Mouse (Mus musculus) frontal cortex, postnatal 10 days (tissue): ENCODE measurements around the gene Tmem266.

Experiments
- DNase-seq, 2 experiments: peaks; one replicate each; pipeline ENCODE4 v3.0.0; 2022; ENCODE audit warnings: low spot score in 2 of 2, mixed read lengths in 1 of 2

Gene Tmem266

DNA sequence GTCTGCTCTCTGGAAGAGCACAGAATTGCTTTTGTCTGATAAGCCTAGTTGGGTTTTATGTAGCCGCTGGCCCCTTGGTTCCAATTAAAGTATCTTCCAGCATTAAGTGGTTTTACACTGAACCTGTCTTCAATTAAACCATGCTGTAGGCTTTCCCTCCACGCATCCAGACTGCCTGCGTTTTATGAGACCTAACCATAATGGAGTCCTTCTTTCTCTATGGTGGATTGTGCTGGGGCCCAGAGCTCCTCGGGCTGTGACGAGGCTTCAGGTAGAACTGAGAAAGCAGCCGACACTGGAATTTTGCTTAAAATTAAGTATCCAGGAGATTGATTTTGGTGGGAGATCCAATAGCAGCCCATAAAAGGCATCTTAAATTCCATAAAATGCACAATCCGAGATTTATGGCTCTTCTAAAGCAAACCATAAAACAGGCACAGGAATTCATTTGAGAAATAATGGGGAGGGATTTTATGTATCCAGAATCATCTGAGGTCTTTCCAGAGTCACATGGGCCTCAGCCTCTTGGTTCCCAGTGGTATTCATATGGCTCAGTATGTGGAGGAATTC lies 72.4 kb downstream of the Tmem266 start:
- DNase-seq, result no peak

DNA sequence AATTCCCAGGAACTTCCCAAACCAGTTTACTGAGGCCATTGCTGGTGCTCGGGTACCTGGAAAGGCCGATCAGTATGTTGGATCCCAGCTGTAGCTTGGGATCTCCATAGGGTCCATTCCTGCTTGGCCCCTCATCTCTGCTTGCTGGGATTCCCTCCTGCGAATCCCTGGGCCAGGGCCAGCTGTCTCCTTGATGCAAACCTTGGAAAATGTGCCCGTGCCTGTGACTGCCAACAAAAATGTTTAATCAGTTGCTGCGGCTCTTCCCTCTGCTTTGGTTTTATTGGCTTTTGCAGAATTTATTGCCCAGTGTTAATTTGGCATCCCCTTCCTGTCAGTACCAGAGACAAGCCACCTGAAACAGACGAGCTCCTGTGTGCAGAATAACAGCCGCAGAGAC lies 75.6 kb downstream of the Tmem266 start:
- no peak for DNase-seq

DNA sequence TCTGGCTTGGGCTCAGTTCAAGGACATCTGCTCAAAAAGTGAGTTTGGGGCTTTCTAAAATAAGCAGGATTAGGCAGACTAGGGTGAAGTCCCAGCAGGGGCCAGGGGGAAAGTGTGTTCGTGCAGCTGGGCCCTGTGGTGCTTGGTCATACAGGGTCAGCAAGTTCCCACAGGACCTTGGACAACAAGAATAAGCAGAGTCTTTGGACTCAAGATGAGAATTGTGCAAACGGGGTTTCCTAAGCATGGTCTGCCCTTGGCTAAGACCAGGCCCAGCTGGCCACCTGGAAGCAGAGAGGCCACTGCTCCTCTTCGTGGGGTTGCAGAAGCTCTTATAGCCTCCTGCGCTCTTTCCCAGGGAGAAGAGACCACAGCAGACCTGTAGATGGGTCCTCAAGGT lies 77.5 kb downstream of the Tmem266 start:
- no peak for DNase-seq

DNA sequence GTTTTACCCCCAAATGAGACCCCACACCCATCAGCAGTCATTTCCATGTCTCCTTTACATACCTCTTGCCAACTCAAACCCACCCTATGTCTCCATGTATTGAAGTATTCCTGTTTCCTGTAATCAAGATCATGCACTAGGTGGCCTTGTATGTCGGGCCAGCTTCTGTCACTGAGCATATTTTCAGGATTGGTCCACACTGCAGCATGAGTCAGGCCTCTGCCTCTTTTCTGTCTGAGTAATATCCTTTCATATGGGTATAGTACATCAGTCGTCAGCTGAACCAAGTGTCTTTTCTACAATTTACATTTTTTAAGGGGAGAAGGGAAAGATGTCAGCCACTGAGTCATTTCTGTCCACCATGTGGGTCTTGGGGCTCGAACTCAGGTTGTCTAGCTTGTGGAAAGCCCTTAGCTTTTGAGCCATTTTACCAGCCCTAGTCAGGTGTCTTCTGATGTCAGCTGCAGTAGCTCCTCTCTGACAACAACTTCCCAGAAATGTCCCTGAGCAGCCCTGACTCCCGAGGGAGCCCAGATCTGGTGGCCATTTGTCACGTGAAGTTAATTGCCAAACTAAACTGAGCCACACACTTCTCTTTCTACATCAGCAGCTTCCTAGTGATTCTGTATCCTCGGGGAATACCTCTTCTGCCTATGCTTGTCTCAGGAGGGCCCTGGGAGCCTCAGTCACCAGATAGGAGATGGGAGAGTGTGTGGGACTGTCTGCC lies 78.4 kb downstream of the Tmem266 start:
- no peak for DNase-seq

DNA sequence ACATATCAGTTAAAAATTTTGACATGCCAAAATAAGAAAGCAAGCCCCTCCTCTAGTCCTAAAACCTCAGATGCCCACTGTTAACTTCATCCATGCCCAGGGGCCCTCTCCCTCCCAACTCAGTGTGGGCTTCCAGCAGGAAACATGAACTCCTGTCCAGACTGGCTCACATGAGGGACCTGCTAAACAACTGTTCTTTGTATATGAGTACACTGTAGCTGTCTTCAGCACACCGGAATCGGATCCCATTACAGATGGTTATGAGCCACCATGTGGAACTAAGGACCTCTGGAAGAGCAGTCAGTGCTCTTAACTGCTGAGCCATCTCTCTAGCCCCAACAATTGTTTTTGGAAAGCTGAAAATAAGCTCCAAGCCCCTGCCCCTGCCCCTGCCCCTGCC lies 80.1 kb downstream of the Tmem266 start:
- DNase-seq, result no peak

DNA sequence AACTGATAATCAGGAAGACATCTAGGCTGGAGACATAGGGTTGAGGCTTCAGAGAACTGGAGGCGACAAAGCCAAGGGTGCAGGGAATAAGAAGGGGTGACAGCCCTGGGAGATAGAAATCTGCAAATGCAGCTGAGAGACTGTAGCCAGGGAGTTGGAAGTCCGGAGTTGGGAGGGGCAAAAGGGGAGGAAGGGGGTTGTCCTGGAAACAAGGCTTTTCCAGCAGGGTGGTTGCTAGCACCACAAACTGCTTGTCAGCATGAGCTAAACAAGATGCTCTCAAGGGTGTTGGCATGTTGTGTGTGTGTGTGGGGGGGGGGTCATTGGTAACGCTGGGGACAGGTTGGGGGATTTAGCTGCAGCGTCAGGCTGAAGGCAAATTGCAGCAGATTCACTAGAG lies 82.1 kb downstream of the Tmem266 start:
- DNase-seq, result no peak

DNA sequence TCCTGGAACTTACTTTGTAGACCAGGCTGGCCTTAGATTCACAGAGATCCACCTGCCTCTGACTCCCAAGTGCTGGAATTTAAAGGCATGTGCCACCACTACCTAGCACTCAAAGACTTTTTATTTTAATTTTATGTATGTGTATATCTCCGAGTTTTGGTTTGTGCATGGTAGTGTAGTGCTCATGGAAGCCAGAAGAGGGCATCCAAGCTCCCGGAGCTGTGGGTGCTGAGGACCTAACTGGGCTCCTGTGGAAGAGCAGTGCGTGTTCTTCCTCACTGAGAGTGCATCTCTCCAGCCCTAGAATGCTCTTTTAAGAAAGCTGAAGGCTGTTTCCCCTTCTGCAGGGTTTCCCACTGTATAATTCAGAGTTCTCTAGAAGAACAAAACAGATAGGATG lies 83.1 kb downstream of the Tmem266 start:
- DNase-seq, result no peak

DNA sequence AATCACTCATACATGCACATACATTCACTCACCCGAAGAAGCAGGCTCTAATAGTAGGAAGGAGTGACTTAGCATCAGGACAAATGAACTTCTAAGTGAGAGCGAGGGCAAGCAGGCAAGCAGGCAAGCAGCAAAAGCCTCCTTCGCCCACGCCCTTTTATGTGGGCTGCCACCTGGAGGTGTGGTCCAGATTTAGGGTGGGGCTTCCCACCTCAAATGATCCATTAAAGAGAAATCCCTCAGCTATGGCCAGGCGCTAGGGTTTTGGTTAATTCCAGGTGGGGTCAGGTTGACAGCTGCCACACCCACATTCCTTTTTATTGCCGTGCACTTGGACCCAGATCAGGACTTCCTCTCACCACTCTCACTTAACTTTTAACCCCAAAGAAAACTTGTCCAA lies 83.7 kb downstream of the Tmem266 start:
- no peak for DNase-seq

DNA sequence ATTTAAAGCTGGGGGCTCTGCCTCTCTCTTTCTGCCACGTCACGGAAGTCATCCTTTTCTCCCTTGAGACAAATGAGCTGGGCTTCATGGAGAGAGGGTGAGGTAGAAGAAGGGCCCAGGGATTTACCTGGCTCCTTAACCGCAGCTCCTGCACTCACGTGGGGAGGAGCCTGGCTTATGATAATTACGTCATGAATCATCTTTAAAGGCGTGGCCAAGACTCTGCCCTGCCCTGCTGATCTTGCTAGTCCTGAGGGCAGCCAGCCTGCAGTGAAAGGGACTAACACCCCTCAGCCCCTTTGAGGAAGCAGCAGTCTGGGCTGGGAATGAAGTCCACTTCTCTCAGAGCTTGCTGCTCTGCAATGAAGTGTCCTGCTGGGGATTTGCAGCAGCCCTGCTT lies 84.4 kb downstream of the Tmem266 start:
- DNase-seq, result no peak

DNA sequence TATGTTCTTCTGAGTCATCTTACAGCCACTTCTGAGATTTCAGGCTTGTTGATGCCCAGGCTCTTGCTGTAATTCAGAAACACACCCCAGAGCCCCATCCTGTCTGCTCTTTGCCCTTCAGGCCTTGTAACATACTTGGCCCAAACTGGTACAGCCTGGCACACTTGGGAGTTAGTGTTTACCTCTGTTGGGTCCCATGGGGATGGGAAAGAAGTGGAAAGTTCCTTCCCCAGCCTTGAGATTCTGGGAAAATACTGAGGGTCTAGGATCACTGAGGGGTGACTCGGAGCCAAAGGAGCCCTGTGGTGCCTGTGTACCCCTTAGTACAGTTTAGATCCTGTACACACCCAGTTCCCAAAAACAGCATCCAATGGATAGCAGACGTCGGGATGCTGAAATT lies 95.1 kb downstream of the Tmem266 start:
- no peak for DNase-seq

DNA sequence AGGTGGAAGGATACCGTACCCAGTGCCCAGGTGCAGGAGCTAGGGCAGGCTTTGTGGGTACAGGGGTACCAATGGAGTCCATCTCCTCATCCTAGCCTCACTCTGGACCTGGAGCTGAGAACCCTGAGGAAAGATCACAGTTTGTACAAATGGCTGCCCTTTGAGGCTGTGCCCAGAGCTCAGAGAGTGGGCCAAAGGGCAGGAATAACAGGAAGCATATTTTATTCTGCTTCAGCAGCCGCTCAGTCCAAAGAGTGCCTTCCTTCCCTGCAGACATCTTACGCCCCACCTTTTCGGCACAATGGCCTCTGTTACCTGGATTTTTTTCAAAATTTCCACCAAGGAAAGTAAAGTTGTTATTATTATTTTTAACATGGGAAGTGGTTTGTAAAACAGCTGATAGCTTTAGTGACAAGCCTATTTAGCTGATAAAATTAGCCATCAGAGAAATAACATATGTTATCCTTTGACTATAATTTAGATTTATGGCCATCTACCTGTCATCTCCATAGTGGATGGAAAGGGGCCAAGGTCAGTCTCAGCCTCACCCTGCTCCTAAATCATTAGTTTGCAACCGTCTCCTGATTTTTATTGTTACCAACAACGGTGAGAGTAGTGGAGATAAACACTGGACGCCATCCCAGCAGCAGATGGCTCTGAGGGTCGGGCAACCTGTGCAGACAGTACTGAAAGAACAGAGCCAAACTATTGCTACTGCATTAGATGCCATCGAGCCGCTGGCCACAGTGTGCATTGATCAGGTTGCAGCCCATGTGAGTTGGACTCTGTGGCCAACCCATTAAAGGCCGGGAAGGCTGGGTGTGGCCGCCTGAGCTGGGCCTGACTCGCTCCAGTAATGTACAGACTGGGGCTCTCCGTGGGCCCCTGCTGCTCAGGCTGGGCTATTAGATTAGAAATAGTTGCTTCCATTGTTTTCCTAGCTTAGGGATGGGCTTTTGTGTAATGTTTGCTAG lies 97.0 kb downstream of the Tmem266 start:
- DNase-seq, result no peak

DNA sequence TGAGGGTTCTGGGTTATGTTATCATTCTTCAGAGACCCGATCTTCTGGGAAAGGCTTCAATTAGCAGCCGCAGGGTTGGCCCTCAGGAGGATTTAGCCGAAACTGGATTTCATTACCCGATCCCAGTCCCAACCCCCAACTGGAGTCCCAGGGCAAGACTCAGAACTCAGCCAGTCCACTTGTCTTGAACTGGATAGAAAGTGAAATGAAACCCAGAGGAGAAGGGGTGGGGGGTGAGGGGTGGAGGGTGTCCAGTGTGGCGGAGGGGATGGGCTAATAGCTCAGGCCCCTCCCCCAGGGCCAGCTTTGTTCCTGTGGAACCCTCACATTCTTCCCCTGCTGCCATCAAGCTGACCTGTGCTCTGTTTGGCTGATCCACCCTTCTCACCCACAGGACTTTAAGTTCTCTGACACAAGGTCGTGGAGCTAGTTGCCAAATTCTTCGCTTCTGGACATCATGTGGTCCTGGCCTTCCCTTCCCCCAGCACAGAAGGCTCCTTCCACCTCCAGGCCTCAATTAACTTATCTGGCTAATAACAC lies 98.6 kb downstream of the Tmem266 start:
- no peak for DNase-seq

DNA sequence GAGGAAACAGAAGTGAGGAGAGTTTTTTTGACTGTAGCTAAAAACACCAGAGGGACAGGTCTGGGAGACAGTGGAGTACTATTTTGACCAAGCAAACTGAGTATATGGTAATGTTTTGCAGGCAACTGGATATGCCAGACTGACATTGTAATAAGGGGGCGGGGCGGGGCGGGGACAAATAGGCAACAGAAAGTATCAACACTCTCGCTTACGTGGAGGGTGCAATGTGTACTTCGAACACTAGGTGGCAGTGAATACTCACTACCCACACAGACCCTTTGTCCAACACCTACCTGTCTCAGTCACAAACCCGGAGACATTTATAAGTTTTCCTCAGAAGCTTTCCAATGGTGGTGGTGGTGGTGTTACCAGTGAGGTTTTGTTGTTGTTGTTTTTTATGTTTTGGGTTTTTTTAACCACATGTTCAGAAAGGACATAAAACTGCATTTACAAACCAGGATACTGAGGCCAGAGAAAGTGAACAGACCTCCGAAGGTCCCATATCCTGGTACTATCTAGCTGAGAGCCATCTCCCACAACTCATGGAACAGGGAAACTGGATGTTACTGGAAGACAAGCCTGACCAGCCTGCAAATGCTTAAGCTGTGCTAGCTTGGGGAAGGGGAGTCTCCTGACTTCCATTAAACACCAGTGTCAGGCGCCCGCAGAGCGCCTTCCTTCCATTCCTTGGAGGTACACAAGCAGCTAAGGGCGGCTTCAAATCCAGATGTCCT lies 102.7 kb downstream of the Tmem266 start:
- peak; percentile 38 to 60 for DNase-seq

DNA sequence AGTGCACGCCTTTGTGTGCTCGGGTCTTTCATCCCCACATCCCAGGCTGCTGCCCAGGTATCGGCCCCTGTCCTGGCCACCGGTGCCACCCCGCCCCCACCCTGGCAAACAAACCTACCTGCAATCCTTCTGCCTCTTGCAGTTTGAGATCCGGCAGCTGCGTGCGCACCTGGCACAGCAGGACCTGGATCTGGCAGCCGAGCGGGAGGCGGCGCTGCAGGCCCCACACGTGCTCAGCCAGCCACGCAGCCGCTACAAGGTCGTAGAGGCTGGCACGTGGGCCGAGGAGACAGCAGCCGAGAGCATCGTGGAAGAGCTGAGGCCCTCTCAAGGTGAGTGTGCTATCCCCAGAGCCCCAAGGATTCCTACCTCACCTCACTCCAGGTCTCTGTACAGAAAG lies 103.4 kb downstream of the Tmem266 start:
- no peak for DNase-seq

DNA sequence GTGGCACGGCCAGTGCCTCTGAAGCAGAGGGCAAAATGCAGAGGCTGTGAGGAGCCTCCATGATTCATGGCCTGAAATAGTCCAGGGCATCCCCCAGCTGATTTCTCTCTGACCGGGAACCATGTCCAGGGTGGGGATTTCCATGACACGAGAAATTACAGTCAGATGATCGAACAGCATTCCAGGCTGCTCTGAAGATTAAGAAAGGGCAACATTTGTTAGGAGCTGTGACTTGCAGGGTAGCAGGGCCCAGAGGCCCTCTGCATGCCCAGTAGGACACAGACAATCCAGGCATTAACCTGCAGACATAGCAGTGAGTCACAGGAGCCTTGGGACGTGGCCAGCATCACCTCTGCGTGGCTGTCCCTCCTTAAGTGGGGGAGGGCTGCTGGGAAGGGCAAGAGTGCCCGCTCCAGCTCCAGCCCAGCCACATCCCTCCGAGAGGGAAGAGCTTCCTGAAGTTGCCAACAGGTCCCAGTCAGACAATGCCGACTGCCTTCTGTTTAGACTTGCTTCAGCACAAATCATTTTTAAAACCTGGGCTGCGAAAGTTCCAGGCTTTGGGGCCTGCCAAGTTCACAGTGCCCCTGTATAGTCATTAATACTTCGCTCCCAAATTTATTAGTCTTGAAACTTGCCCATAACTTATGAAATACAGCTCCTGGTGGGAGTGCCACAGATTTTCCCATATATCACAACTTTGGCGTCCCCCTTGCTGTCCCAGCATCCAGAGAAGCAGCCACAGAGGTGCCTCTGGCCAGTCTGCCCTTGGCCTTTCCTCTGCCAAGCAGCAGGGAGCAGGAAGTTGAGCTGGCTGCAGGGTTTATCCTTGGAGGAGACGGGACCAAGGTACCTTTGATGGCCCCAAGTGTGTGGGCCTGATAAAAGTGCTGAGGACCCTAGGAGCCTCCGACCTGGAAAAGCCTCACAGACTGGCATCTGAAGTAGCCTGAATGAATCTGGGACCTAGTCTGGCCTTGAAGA lies 105.9 kb downstream of the Tmem266 start:
- no peak for DNase-seq

DNA sequence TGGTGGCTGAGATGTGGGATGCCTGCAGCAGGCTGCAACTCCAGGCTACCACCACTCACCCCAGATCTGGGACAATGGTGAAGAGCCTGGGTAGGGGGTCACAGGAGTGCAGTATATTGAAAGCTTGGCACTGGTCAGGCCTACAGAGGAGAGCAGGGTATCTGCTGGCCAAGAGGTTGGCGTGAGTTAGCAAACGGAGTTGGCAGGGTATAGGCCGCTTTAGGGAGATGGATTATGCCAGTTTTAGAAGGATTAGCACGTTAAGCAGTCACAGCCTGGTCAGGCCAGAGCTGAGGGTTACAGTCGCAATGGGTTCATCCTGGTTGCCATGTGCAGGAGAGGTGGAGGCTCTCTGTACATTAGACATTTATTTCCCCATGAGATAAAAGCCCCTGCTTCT lies 107.2 kb downstream of the Tmem266 start:
- DNase-seq, result no peak

DNA sequence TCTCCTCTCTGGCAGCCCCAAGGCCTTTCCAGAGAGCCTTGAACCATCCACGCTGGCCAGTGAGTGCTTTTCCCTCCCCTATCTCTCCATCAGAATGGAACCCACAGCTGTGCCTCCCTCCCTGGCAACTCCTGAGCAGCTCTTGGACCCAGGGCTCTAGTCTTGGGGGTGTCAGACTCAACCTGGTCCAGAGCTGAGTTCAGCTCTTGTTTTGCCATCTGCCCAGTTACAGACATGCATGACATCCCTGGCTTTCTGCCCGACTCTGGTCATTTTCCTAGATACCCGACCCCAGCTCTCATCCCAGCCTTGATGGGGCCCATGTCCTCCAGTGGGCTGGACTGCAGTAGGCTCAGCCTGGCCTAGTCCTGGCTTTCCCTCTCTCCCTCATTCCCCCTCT lies 111.7 kb downstream of the Tmem266 start:
- no peak for DNase-seq

DNA sequence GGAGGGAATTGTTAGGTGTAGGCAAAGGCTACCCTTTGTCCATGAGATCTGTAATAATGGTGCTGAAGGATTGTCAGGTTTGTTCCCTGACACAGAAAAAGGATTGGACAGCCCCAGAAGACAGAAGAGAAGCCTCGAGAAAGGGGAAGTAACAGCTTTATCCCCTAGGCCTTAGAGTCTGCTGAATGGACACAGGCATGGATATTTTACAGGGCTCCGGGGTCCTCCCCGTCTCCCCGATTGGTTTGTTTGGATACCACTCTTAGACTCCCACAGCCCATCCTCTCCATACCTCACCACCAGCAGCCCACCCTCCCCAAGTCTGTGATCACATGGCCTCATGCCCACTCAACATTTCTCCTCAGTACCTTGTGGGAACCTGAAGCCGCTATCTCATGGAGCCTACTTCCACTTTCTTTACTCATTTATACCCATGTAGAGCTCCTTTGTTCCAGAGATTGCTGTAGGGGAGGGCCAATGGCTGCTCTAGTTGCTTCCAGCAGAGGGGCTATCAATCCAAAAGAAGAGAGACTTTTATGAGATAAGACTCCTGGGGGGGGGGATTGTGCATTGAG lies 112.6 kb downstream of the Tmem266 start:
- DNase-seq, result no peak

DNA sequence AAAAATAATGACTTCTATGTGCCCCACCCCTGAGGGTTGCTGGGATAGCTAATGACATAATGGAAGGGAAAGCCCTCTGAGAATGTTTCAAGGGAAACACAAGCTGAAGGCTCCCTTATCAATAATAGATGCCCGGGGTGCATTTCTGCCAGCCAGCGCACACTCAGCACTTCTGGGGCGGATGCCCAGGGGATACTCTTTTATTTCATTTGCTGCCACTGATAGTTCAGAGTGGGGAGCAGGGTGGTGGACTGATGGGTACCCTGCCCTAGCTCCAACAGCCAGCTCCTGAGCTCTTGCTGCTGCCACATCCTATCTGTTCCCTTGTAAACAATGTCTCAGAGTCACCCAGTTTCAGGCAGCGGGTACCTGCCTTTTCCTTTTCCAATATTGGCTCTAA lies 120.8 kb downstream of the Tmem266 start:
- no peak for DNase-seq

DNA sequence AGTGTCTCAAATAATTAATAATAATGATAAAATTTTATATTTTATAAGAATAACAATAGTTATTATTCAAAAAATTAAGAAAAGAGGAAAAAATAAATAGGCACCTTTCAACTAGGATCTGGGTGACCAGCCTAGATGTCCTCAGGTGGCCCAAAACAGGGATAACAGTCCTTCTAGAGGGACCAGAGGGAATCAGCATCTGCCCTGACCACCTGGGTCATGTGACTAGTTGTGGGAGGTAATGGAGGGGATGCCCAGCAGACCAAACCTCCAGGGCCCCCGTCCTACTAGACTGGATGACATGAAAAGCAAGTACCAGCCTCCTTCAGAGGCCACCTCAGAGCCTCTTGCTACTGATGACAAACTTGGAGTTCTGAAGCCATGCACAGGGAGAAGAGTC lies 122.4 kb downstream of the Tmem266 start:
- no peak for DNase-seq
